Mouse (Mus musculus) testis, adult 2 months (tissue): ENCODE measurements around the gene Memo1.

Experiments used
- CTCF ChIP-seq: fragments of 200-500 bp; IDR thresholded peaks from 2 replicates; pipeline ENCODE4 v1.5.1; 2012; ENCODE audit warnings: low read depth, mild to moderate bottlenecking, inconsistent platforms, low read length, moderate library complexity; ENCODE audit not compliant: control insufficient read depth, insufficient read depth, insufficient replicate concordance
- POLR2A ChIP-seq: fragments of 200-500 bp; IDR thresholded peaks from 2 replicates; pipeline ENCODE4 v1.6.1; 2012; ENCODE audit warnings: low read depth, mild to moderate bottlenecking, inconsistent platforms, low read length, moderate library complexity; ENCODE audit not compliant: control insufficient read depth

DNA sequence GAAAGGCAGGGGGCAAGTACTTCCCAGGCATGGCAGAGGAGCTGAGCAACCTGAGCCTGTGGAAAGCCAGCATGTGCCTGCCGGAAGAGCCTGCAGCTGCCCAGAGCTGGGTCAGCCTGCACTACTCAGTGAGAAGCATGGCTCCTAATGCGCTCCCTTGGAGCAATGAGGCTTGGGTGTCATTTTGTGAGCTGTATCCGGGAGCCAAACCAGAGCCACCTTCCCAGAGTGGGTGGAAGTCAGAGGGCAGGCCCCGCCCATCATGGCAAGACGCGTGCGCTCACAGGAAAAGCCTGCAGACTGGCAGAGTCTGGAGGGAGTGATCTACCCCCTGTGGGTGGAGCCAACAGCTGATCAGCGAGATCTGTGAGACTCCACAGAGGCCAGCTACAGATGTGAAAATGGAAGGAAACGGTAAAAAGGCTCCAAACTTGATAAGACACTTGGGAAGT, 135.9 kb downstream of the Memo1 start:
- TF ChIP-seq CTCF (no peak), POLR2A (0 out of 2 replicates have a peak, but pooled peaks have one; percentile 17)
